Mouse (Mus musculus) cerebellum, adult (tissue): ENCODE measurements around the gene Slc46a2.

Source experiments
- ATAC-seq: cut with Nextera tagmentation; 2 replicates; pipeline ENCODE4 v1.9.2; 2017; ENCODE audit warnings: mild to moderate bottlenecking, moderate library complexity, mixed read lengths; ENCODE audit not compliant: insufficient number of reproducible peaks, low FRiP score, low TSS enrichment

The Slc46a2 gene

GRCm38 (mm10) chr4:59892731-59893130 is 22.1 kb downstream of the Slc46a2 start:
- no peak for ATAC-seq

- no peak for ATAC-seq
Measured at GRCm38 (mm10) chr4:59891723-59892416, 23.0 kb downstream of the Slc46a2 start.

- ATAC-seq, result peak; percentile 89
Measured at GRCm38 (mm10) chr4:59890086-59890600, 24.7 kb downstream of the Slc46a2 start.

GRCm38 (mm10) chr4:59888014-59888413 is 26.8 kb downstream of the Slc46a2 start:
- no peak for ATAC-seq

- no peak for ATAC-seq
Measured at GRCm38 (mm10) chr4:59887011-59887410, 27.8 kb downstream of the Slc46a2 start.

- no peak for ATAC-seq
Measured at GRCm38 (mm10) chr4:59886281-59886680, 28.6 kb downstream of the Slc46a2 start.

- ATAC-seq, result no peak
Measured at GRCm38 (mm10) chr4:59884136-59884696, 30.6 kb downstream of the Slc46a2 start.

- ATAC-seq, result no peak
Measured at GRCm38 (mm10) chr4:59881210-59881609, 33.6 kb downstream of the Slc46a2 start.

GRCm38 (mm10) chr4:59880725-59881124 is 34.1 kb downstream of the Slc46a2 start:
- ATAC-seq, result peak; percentile 68

- no peak for ATAC-seq
Measured at GRCm38 (mm10) chr4:59879444-59879843, 35.4 kb downstream of the Slc46a2 start.

GRCm38 (mm10) chr4:59878595-59878994 is 36.3 kb downstream of the Slc46a2 start:
- ATAC-seq, result no peak

- no peak for ATAC-seq
Measured at GRCm38 (mm10) chr4:59877025-59877424, 37.8 kb downstream of the Slc46a2 start.

GRCm38 (mm10) chr4:59876570-59876969 is 38.3 kb downstream of the Slc46a2 start:
- no peak for ATAC-seq

GRCm38 (mm10) chr4:59873830-59874229 is 41.0 kb downstream of the Slc46a2 start:
- no peak for ATAC-seq

- ATAC-seq, result no peak
Measured at GRCm38 (mm10) chr4:59873240-59873639, 41.6 kb downstream of the Slc46a2 start.

- peak; percentile 62 for ATAC-seq
Measured at GRCm38 (mm10) chr4:59870859-59871591, 43.8 kb downstream of the Slc46a2 start.

GRCm38 (mm10) chr4:59870433-59870832 is 44.4 kb downstream of the Slc46a2 start:
- no peak for ATAC-seq

- no peak for ATAC-seq
Measured at GRCm38 (mm10) chr4:59869488-59870057, 45.3 kb downstream of the Slc46a2 start.

GRCm38 (mm10) chr4:59868086-59868485 is 46.8 kb downstream of the Slc46a2 start:
- no peak for ATAC-seq

- no peak for ATAC-seq
Measured at GRCm38 (mm10) chr4:59863869-59864268, 51.0 kb downstream of the Slc46a2 start.

GRCm38 (mm10) chr4:59862335-59862734 is 52.5 kb downstream of the Slc46a2 start:
- no peak for ATAC-seq
